Mouse (Mus musculus) heart, embryonic 16.5 days (tissue): Measurements from ENCODE around the gene 2310011J03Rik. TPM values are rescaled to one million over a fixed set of nuclear protein-coding genes. Genes with fewer than 3 reads are reported as not detected.
"Not testable (repeated sequence)": the region's sequence is repeated elsewhere in the genome, so short reads cannot be mapped to it uniquely, and the experiment has no call there.

Experiments
- ATAC-seq: fragments of 200-750 bp; cut with Nextera tagmentation; replicated peaks from 2 replicates; pipeline ENCODE4 v1.8.0; 2017; ENCODE audit warnings: moderate number of reproducible peaks; ENCODE audit not compliant: insufficient read depth, low FRiP score; ENCODE audit errors: extremely low read depth
- H3K27ac ChIP-seq: fragments of 300-500 bp; sonication (generic); 2 replicates; pipeline ENCODE4 v1.5.1; 2014; ENCODE audit warnings: mild to moderate bottlenecking, low read length, control low read depth, moderate library complexity
- H3K27me3 ChIP-seq: fragments of 300-500 bp; sonication (generic); 2 replicates; pipeline ENCODE4 v1.6.1; 2014; ENCODE audit warnings: low read length, mixed read lengths; ENCODE audit not compliant: control insufficient read depth, insufficient read depth
- H3K36me3 ChIP-seq: fragments of 300-500 bp; sonication (generic); 2 replicates; pipeline ENCODE4 v1.6.1; 2014; ENCODE audit not compliant: control insufficient read depth, insufficient read depth
- H3K4me1 ChIP-seq: fragments of 300-500 bp; sonication (generic); 2 replicates; pipeline ENCODE4 v1.6.1; 2014; ENCODE audit warnings: low read length, mixed read lengths; ENCODE audit not compliant: control insufficient read depth, insufficient read depth
- H3K4me2 ChIP-seq: fragments of 300-500 bp; sonication (generic); 2 replicates; pipeline ENCODE4 v1.6.1; 2014; ENCODE audit warnings: low read depth, mild to moderate bottlenecking, control low read depth, low read length
- H3K4me3 ChIP-seq: fragments of 300-500 bp; sonication (generic); 2 replicates; pipeline ENCODE4 v1.5.1; 2014; ENCODE audit warnings: mild to moderate bottlenecking, control low read depth, low read length
- H3K9ac ChIP-seq: fragments of 300-500 bp; sonication (generic); 2 replicates; pipeline ENCODE4 v1.6.1; 2014; ENCODE audit warnings: low read length, control low read depth
- H3K9me3 ChIP-seq: fragments of 300-500 bp; sonication (generic); replicated peaks from 2 replicates; pipeline ENCODE4 v1.6.1; 2016; ENCODE audit warnings: low read length; ENCODE audit not compliant: control insufficient read depth
- WGBS: fragments of 180-500 bp; shearing (Covaris S2); extraction: QIAGEN DNeasy Blood & Tissue Kit; methylation state at CpG from one replicate; pipeline ENCODE4 v1.1.7; 2014; 5-methylcytosine and 5-hydroxymethylcytosine counted together
- polyA plus RNA-seq: library from polyadenylated mRNA; unstranded; fragments of >200 nt; fragmentation: Nextera tagmentation; extraction: Ambion mirVana; gene quantifications from 2 replicates; pipeline ENCODE4 v1.2.1, GENCODE M21; 2015

Gene 2310011J03Rik
- polyA plus RNA-seq, 1 experiment from 2014 or later: 33.5 TPM

GRCm38 (mm10) chr10:80355431-80355830, 35.1 kb upstream of the 2310011J03Rik start:
- Histone ChIP-seq H3K9me3 (no peaks in the 10 kb centered on the region; the same call in 1 of the 2 replicates), H3K36me3 (no peaks in the 10 kb centered on the region), H3K27me3 (peaks cover 85% of the 10 kb centered on the region), H3K4me1 (peaks cover 5% of the 10 kb centered on the region; the same call in 1 of the 2 replicates), H3K4me2 (no peak overlapping the region), H3K27ac (no peak overlapping the region), H3K4me3 (no peak overlapping the region), H3K9ac (no peak overlapping the region)
- 15% methylated on average over 9 of the region's 9 CpGs for WGBS
- no peak for ATAC-seq

GRCm38 (mm10) chr10:80352727-80353126, 32.4 kb upstream of the 2310011J03Rik start:
- no peak overlapping the region for H3K27ac ChIP-seq
- no peak overlapping the region for H3K4me2 ChIP-seq
- H3K4me1 ChIP-seq: peaks cover 14% of the 10 kb centered on the region
- H3K4me3 ChIP-seq: no peak overlapping the region
- WGBS: 43% methylated on average over 8 of the region's 8 CpGs
- H3K36me3 ChIP-seq: no peaks in the 10 kb centered on the region
- peaks cover 75% of the 10 kb centered on the region for H3K27me3 ChIP-seq
- H3K9me3 ChIP-seq: no peaks in the 10 kb centered on the region
- no peak for ATAC-seq
- no peak overlapping the region for H3K9ac ChIP-seq

- ATAC-seq: no peak
- no peak overlapping the region for H3K27ac ChIP-seq
- 26% methylated on average over 11 of the region's 11 CpGs for WGBS
Observed at GRCm38 (mm10) chr10:80351896-80352295, 31.6 kb upstream of the 2310011J03Rik start.

GRCm38 (mm10) chr10:80350292-80350691, 30.0 kb upstream of the 2310011J03Rik start:
- Histone ChIP-seq H3K36me3 (no peaks in the 10 kb centered on the region), H3K4me1 (peaks cover 13% of the 10 kb centered on the region), H3K9ac (no peak overlapping the region), H3K27ac (no peak overlapping the region), H3K27me3 (peaks cover 70% of the 10 kb centered on the region), H3K4me3 (no peak overlapping the region), H3K4me2 (no peak overlapping the region), H3K9me3 (no peaks in the 10 kb centered on the region)
- peak; percentile 49 for ATAC-seq
- 2% methylated on average over 7 of the region's 7 CpGs for WGBS

More at GRCm38 (mm10) chr10:80351896-80352295, 31.6 kb upstream of the 2310011J03Rik start:
- H3K9me3 ChIP-seq: no peaks in the 10 kb centered on the region
- no peak overlapping the region for H3K4me3 ChIP-seq
- H3K27me3 ChIP-seq: peaks cover 73% of the 10 kb centered on the region
- peaks cover 14% of the 10 kb centered on the region for H3K4me1 ChIP-seq
- H3K4me2 ChIP-seq: no peak overlapping the region
- no peaks in the 10 kb centered on the region for H3K36me3 ChIP-seq
- H3K9ac ChIP-seq: no peak overlapping the region

GRCm38 (mm10) chr10:80348981-80349380, 28.6 kb upstream of the 2310011J03Rik start:
- Histone ChIP-seq H3K9me3 (no peaks in the 10 kb centered on the region), H3K4me2 (peak overlapping the region; percentile 64), H3K9ac (peak overlapping the region; percentile 64), H3K27me3 (peaks cover 67% of the 10 kb centered on the region), H3K27ac (no peak overlapping the region), H3K4me3 (peak overlapping the region; percentile 51), H3K4me1 (peaks cover 25% of the 10 kb centered on the region), H3K36me3 (no peaks in the 10 kb centered on the region)
- 0 out of 2 replicates have a peak, but pooled peaks have one; percentile 7 for ATAC-seq
- WGBS: 16% methylated on average over 25 of the region's 26 CpGs

- no peaks in the 10 kb centered on the region for H3K36me3 ChIP-seq
- H3K9ac ChIP-seq: peak within 1 kb of the TSS; percentile 64
- H3K4me2 ChIP-seq: peak within 1 kb of the TSS; percentile 64
- ATAC-seq: peak; percentile 55
- WGBS: 2% methylated on average over 34 of the region's 42 CpGs
- peak within 1 kb of the TSS; percentile 51 for H3K4me3 ChIP-seq
- peaks cover 68% of the 10 kb centered on the region for H3K27me3 ChIP-seq
- H3K27ac ChIP-seq: 0 out of 2 replicates have a peak within 1 kb of the TSS, but pooled peaks have one; percentile 22
- no peaks in the 10 kb centered on the region for H3K9me3 ChIP-seq
- peaks cover 29% of the 10 kb centered on the region for H3K4me1 ChIP-seq
Observed at GRCm38 (mm10) chr10:80348244-80348781, 28.0 kb upstream of the 2310011J03Rik start, which contains the start of gene Adamtsl5. Gene Adamtsl5 (minus strand): TSS chr10:80348412.

- WGBS: 6% methylated on average over 17 of the region's 17 CpGs
- Histone ChIP-seq H3K4me2 (peak overlapping the region; percentile 64), H3K9ac (peak overlapping the region; percentile 64), H3K27ac (no peak overlapping the region), H3K36me3 (no peaks in the 10 kb centered on the region), H3K27me3 (peaks cover 67% of the 10 kb centered on the region), H3K9me3 (no peaks in the 10 kb centered on the region), H3K4me3 (peak overlapping the region; percentile 51), H3K4me1 (peaks cover 36% of the 10 kb centered on the region)
- no peak for ATAC-seq
Observed at GRCm38 (mm10) chr10:80347514-80347967, 27.2 kb upstream of the 2310011J03Rik start.

- not testable (repeated sequence) for ATAC-seq, H3K4me2 ChIP-seq, H3K36me3 ChIP-seq, H3K4me3 ChIP-seq, H3K9ac ChIP-seq, H3K9me3 ChIP-seq, H3K27ac ChIP-seq
- peaks cover 74% of the 10 kb centered on the region for H3K27me3 ChIP-seq
- peaks cover 38% of the 10 kb centered on the region for H3K4me1 ChIP-seq
- WGBS: 81% methylated on average over 5 of the region's 6 CpGs
Observed at GRCm38 (mm10) chr10:80345929-80346328, 25.6 kb upstream of the 2310011J03Rik start.

GRCm38 (mm10) chr10:80345122-80345521, 24.8 kb upstream of the 2310011J03Rik start:
- Histone ChIP-seq H3K9me3 (no peaks in the 10 kb centered on the region), H3K27me3 (peaks cover 77% of the 10 kb centered on the region), H3K4me1 (peaks cover 38% of the 10 kb centered on the region), H3K27ac (no peak overlapping the region), H3K4me3 (no peak overlapping the region), H3K36me3 (no peaks in the 10 kb centered on the region), H3K4me2 (peak overlapping the region; percentile 33; the same call in 1 of the 2 replicates), H3K9ac (peak overlapping the region; percentile 22; the same call in 1 of the 2 replicates)
- WGBS: 10% methylated on average over 16 of the region's 16 CpGs
- ATAC-seq: no peak
